Mouse (Mus musculus) stomach, embryonic 16.5 days (tissue): ENCODE data around the gene Caprin2. TPM values are rescaled to one million over a fixed set of nuclear protein-coding genes. Genes with fewer than 3 reads are reported as not detected.
A peak's percentile ranks its signal among the peaks of the same experiment; 100 is the strongest.

Experiments
- ATAC-seq: fragments of 200-750 bp; cut with Nextera tagmentation; 2 replicates; pipeline ENCODE4 v1.8.0; 2017; ENCODE audit warnings: moderate number of reproducible peaks, moderate TSS enrichment; ENCODE audit not compliant: insufficient read depth, low FRiP score
- H3K27ac ChIP-seq: fragments of 300-500 bp; sonication (generic); 2 replicates; pipeline ENCODE4 v1.5.1; 2014; ENCODE audit warnings: low read length
- H3K27me3 ChIP-seq: fragments of 300-500 bp; sonication (generic); 2 replicates; pipeline ENCODE4 v1.6.1; 2014; ENCODE audit warnings: low read length, control low read depth, mixed read lengths; ENCODE audit not compliant: control insufficient read depth, insufficient read depth
- H3K36me3 ChIP-seq: fragments of 300-500 bp; sonication (generic); 2 replicates; pipeline ENCODE4 v1.6.1; 2014; ENCODE audit warnings: low read length; ENCODE audit not compliant: control insufficient read depth, insufficient read depth
- H3K4me1 ChIP-seq: fragments of 300-500 bp; sonication (generic); 2 replicates; pipeline ENCODE4 v1.6.1; 2014; ENCODE audit warnings: low read length, control low read depth, mixed read lengths; ENCODE audit not compliant: control insufficient read depth, insufficient read depth
- H3K4me2 ChIP-seq: fragments of 300-500 bp; sonication (generic); 2 replicates; pipeline ENCODE4 v1.6.1; 2014; ENCODE audit warnings: low read depth, low read length, mixed read lengths
- H3K4me3 ChIP-seq: fragments of 300-500 bp; sonication (generic); replicated peaks from 2 replicates; pipeline ENCODE4 v1.5.1; 2014; ENCODE audit warnings: mild to moderate bottlenecking, low read length
- H3K9ac ChIP-seq: fragments of 300-500 bp; sonication (generic); 2 replicates; pipeline ENCODE4 v1.6.1; 2014; ENCODE audit warnings: low read length
- H3K9me3 ChIP-seq: fragments of 300-500 bp; sonication (generic); replicated peaks from 2 replicates; pipeline ENCODE4 v1.6.1; 2016; ENCODE audit warnings: low read length, control low read depth; ENCODE audit not compliant: control insufficient read depth
- whole genome bisulfite sequencing: fragments of 180-500 bp; shearing (Covaris S2); extraction: QIAGEN DNeasy Blood & Tissue Kit; methylation state at CpG from one replicate; pipeline ENCODE4 v1.1.7; 2014; 5-methylcytosine and 5-hydroxymethylcytosine counted together
- polyA plus RNA-seq: library from polyadenylated mRNA; unstranded; fragments of >200 nt; fragmentation: Nextera tagmentation; extraction: Ambion mirVana; gene quantifications from 2 replicates; pipeline ENCODE4 v1.2.1, GENCODE M21; 2015

Gene Caprin2
- polyA plus RNA-seq, 1 experiment from 2014 or later = 13.7 TPM

DNA sequence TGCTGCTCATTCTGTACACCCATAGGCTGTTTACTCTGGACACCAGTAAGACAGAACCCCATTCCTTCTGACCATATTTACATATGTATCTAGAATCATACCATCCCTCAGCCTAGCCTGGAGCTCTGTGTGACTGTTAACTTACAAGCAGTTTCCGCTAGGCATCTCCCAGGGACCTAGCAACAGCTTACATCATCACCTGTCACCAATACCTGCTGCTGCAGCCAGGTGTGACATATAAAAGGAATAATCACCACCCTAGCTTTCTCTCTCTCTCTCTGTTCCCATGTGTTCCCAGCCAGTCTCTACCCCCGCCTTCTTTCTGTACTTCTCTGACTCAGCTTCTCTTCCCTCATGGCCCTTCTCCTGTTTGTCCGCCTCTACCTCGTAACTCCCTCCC is 69.9 kb downstream of the Caprin2 start:
- 74% methylated on average over 4 of the region's 4 CpGs for WGBS
- Histone ChIP-seq H3K4me2 (no peak overlapping the region), H3K27me3 (no peaks in the 10 kb centered on the region), H3K36me3 (no peaks in the 10 kb centered on the region), H3K4me3 (no peak overlapping the region), H3K27ac (no peak overlapping the region), H3K9ac (no peak overlapping the region), H3K9me3 (no peaks in the 10 kb centered on the region), H3K4me1 (peaks cover 10% of the 10 kb centered on the region; the same call in 1 of the 2 replicates)
- ATAC-seq = 0 out of 2 replicates have a peak, but pooled peaks have one; percentile 17

DNA sequence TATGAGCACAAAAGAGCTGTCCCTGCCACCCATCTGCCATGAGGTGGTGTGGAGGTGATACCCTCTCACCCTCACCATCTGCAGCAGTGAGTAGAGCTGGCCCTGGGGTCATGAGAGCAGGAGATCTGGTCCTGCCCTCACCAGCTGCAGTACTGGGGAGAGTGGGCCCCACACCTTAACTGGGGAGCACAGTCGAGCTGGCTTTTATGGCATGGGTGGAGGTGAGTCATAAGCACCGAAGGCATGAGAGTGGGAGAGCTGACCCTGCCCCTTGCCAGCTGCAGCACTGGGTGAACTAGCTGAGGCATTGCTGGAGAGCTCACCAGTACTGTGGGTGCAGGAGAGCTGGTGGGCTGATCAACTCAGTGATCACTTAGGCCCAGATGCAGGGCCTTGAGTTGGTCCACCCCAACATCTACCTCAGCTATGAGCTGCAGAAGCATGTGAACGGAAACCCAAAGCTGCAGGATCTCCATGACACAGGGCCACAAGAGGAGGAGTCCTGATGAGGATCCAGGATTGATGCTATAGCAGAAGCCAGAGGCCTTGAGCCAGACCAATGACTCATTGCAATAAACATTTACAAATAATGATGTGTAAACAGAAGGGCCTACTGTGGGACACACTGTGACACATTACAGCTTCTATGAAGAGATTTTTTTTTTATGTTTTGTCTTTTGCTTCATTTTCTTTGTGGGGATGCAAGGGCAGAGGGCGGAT is 77.3 kb downstream of the Caprin2 start:
- H3K4me1 ChIP-seq = no peaks in the 10 kb centered on the region
- no peak overlapping the region for H3K9ac ChIP-seq
- no peak overlapping the region for H3K27ac ChIP-seq
- 73% methylated on average over 4 of the region's 4 CpGs for WGBS
- ATAC-seq = peak; percentile 40
- H3K36me3 ChIP-seq = peaks cover 10% of the 10 kb centered on the region
- H3K4me3 ChIP-seq = no peak overlapping the region
- H3K4me2 ChIP-seq = no peak overlapping the region
- no peaks in the 10 kb centered on the region for H3K9me3 ChIP-seq
- no peaks in the 10 kb centered on the region for H3K27me3 ChIP-seq

DNA sequence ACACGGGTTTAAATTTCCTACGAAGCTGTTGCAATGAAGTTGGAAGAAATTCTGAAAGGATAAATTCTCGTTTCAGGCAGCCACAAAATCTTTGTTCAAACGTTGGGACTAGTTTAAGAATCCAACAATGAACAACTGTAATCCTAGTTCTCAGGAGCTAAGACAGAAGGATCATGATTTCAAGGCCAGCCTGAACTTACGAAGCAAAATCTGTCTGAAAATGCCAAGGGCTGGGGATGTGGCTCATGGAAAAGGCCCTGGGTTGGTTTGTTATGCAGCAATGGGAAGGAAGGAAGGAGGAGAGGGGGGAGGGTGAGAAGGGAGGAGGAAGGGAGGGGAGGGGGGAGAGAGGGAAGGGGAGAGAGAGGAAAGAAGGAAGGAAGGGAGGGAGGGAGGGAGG is 79.3 kb downstream of the Caprin2 start:
- WGBS = 84% methylated on average over 5 of the region's 5 CpGs
- Histone ChIP-seq H3K36me3 (peaks cover 10% of the 10 kb centered on the region), H3K27ac (no peak overlapping the region), H3K4me2 (no peak overlapping the region), H3K4me3 (no peak overlapping the region), H3K4me1 (no peaks in the 10 kb centered on the region), H3K27me3 (no peaks in the 10 kb centered on the region), H3K9ac (no peak overlapping the region), H3K9me3 (no peaks in the 10 kb centered on the region)
- ATAC-seq = no peak

DNA sequence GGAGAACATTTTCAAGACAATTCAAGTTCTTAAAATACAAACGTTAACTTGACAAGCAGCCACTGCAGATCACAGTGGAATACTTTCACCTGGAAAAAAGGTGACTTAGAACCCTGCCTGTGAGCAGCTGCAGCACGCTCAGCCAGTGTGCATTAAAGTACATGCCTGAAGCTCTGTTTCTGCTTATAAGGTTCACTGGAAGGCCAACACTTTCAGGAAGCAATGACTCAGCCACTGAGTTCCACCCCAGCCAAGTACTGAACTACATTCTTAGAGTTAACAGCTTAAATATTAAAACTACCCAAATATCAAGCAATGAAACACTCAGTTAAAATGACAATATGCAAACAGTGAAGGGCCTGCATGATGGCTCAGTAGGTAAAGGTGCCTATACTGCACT is 84.9 kb downstream of the Caprin2 start:
- H3K4me2 ChIP-seq = no peak overlapping the region
- peaks cover 15% of the 10 kb centered on the region for H3K36me3 ChIP-seq
- H3K27me3 ChIP-seq = no peaks in the 10 kb centered on the region
- no peak overlapping the region for H3K9ac ChIP-seq
- no peak overlapping the region for H3K4me3 ChIP-seq
- no peak overlapping the region for H3K27ac ChIP-seq
- ATAC-seq = no peak
- 70% methylated on average over 2 of the region's 2 CpGs for WGBS
- no peaks in the 10 kb centered on the region for H3K9me3 ChIP-seq
- no peaks in the 10 kb centered on the region for H3K4me1 ChIP-seq

DNA sequence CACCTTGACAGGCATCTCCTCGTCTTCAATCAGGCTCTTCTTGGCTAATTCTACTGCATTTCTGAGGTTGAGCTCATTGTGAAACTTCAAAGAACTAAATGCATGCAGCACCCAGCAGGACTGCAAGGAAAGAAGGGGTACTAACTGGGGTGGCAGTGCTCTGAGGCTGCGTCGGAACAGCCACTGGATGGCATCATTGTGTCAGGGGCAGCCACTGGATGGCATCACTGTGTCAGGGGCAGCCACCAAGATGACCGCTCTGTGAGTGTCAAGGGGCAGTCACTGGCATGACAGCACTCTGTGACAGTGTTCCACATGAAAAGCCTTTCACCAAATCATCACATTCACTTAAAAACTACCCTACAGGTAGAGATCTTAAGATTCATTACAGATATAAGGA is 96.3 kb downstream of the Caprin2 start:
- Histone ChIP-seq H3K4me3 (no peak overlapping the region), H3K9ac (no peak overlapping the region), H3K9me3 (no peaks in the 10 kb centered on the region), H3K27me3 (no peaks in the 10 kb centered on the region), H3K4me2 (no peak overlapping the region), H3K4me1 (no peaks in the 10 kb centered on the region), H3K27ac (no peak overlapping the region), H3K36me3 (peaks cover 18% of the 10 kb centered on the region)
- WGBS = 83% methylated on average over 4 of the region's 4 CpGs
- ATAC-seq = no peak

DNA sequence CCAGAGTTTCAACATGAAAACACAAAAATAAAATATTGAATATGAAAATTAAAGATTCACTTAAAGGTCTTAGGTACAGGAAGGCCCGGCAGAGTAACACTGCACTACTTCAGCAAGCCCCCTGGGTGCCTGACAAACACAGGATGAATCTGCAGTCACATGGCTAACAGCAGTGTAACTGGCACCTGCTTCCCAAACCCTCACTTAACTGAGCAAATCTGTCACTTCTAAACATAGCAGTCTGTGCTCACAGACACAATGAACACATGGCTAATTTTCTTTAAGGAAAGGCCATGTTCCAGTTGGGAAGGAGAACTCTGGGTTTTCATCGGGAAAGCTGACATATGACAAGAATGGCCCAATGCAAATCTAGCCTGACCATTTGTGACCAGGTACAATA is 100.9 kb downstream of the Caprin2 start:
- H3K27ac ChIP-seq = no peak overlapping the region
- peaks cover 11% of the 10 kb centered on the region; the same call in 1 of the 2 replicates for H3K36me3 ChIP-seq
- WGBS = 83% methylated on average over 2 of the region's 2 CpGs

More for the DNA sequence above, 100.9 kb downstream of the Caprin2 start:
- Histone ChIP-seq H3K4me2 (no peak overlapping the region), H3K27me3 (no peaks in the 10 kb centered on the region), H3K4me3 (no peak overlapping the region), H3K4me1 (no peaks in the 10 kb centered on the region), H3K9me3 (no peaks in the 10 kb centered on the region), H3K9ac (no peak overlapping the region)
- no peak for ATAC-seq

Other genes with a start within 250 kb of the Caprin2 start
- gene Ipo8, start 64.8 kb downstream of the Caprin2 start, polyA plus RNA-seq = 18.8 and 20.3 TPM in 2 replicates
- 67.0 and 79.5 TPM in 2 replicates for gene Sinhcaf, start 50.2 kb upstream of the Caprin2 start, polyA plus RNA-seq
- 3.9 and 4.5 TPM in 2 replicates for gene Dennd5b, start 205.4 kb upstream of the Caprin2 start, polyA plus RNA-seq
- gene Gm10203, start 233.9 kb upstream of the Caprin2 start, polyA plus RNA-seq = not detected in 2 replicates
- gene Etfbkmt, start 243.6 kb upstream of the Caprin2 start, polyA plus RNA-seq = 18.1 and 19.3 TPM in 2 replicates